Mouse (Mus musculus) stomach, postnatal 0 days (tissue): Measurements from ENCODE around the gene Col18a1.

ENCODE experiments used
- CTCF ChIP-seq: IDR thresholded peaks from 2 replicates; pipeline ENCODE4 v1.5.1; 2016; ENCODE audit warnings: antibody characterized with exemption, low read depth, mild to moderate bottlenecking, moderate library complexity
- EP300 ChIP-seq: optimal IDR thresholded peaks from 2 replicates; pipeline ENCODE3; 2016; ENCODE audit warnings: antibody characterized with exemption

DNA sequence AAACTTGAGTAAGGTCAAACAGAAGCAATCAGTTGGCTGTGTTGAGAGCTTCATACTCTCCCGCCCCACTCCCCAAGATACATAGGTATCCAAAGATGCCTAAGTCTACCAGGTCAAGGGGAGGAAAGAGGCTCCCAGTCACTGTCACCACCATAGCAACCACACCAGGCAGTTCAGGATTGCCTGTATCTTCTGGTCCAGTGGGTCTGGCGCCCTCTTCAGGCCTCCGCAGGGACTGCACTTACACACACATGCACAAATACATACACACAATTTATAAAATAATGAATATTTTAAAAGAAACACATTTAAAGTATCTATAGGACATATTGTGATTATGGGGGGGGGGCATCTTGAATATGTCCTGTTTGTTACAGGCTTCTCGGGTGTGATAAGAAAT is 45.8 kb downstream of the Col18a1 start:
- TF ChIP-seq EP300 = no peak
- peak; percentile 53 for TF ChIP-seq CTCF
